Mouse (Mus musculus): ENCODE data around the gene Gm20388.
A peak's percentile ranks its signal among the peaks of the same experiment; 100 is the strongest.
"Not testable (repeated sequence)": the region's sequence is repeated elsewhere in the genome, so short reads cannot be mapped to it uniquely, and the experiment has no call there.

Gene Gm20388

GRCm38 (mm10) chr8:124163258-124163657 is 4252.6 kb downstream of the Gm20388 start:
- no peak for DNase-seq (ENCODE audit: low spot score in 2 of 2)

DNA sequence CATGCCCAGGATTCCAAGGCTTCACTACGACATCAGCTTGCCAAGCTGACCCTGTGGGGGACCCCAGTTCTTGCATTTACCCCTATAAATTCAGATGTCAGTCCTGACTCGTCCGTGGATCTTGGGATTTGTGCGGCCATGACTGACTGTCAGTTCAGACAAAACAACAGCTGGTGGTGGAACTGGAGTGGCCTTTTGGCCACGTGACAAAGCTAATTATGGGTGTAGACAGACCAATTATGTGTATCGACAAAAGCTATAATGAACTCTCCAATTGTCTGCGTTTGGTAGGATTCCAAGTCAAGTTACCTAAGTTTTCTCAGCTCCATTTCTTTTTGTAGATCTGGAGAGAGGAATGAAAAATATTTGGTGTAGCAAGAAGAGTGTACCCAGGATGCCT is 4259.1 kb downstream of the Gm20388 start:
- DNase-seq (ENCODE audit: low spot score in 2 of 2), result no peak

DNA sequence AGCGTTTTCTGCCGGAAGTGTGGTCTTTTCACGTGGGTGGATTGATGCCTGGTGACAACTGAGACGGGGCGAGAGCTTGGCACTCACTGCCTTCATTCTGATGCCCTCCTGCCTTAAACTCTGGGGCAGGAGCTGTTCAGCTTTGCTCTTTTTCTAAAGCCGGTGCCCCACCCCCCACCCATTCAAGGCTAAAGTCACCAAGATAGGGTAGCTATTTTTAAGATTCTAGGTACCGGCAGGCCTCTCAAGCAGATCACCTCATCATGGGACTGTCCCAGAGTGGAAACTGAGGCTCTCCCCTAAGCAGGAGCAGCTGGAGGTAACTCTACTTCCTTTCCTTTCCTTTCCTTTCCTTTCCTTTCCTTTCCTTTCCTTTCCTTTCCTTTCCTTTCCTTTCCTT is 4260.0 kb downstream of the Gm20388 start:
- no peak for DNase-seq (ENCODE audit: low spot score in 2 of 2)

DNA sequence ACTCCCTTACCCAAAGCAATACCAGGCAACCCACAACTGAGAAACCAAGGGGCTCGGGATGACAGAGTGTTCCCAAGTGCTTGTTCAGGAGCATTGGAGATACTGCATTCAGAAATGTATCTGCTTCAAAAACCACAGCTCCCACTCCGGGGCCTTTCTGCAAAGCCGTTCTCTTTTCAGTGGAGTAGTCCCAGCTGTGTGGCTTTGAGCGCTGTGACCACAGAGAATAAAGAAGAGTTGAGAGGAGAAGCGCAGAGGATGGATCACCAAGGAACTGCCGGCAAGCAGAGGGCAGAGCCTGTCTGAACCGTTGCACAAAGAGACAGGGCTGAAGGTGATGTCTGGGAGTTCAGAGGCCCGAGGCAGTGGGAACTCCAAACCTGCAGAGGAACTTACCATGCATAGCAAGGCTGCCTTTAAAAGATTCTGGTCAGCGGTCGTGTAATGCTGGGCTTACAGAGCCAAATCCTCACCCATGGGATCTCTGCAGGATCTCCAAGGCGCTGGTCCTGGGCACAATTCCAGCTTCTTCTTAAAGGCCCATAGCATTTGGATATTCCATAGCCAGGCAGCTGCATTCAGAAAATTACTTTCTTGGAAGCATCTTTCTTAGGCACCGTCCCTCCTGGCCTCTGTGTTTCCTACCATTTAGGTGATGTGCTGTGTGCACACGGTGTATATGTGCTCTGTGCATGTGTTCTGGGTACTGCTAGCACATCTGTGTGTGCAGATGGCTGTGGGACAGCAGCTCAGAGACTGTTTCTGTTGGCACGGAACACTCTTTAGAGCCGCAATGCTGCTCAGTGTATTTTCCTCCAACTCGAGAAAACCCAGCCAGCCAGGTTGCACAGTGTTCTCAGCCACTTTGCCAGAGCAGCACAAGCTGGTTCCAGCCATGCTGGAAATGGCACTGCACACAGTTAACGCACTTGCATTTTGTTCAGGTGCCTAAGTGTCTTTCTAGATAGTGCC is 4261.2 kb downstream of the Gm20388 start:
- DNase-seq (ENCODE audit: low spot score in 2 of 2), result peak; percentile 38 to 56

- DNase-seq (ENCODE audit: low spot score in 2 of 2), result no peak
Measured at GRCm38 (mm10) chr8:124173688-124174087, 4263.0 kb downstream of the Gm20388 start.

GRCm38 (mm10) chr8:124176133-124176532 is 4265.5 kb downstream of the Gm20388 start:
- DNase-seq (ENCODE audit: low spot score in 2 of 2), result no peak

DNA sequence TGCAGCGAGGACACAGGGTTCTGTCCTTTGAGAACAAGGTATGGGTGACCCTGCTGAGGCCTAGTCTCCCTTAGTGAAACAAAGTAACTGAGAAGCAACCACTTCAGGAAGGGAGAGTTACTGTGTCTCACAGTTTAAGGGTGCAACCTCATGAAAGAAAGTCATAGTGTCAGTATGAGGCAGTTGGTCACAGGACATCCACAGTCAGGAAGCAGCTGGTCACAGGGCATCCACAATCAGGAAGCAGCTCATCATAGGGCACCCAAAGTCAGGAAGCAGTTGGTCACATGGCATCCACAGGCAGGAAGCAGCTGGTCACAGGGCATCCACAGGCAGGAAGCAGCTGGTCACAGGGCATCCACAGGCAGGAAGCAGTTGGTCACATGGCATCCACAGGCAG is 4266.5 kb downstream of the Gm20388 start:
- DNase-seq (ENCODE audit: low spot score in 2 of 2), result not testable (repeated sequence)

GRCm38 (mm10) chr8:124180681-124181445 is 4270.2 kb downstream of the Gm20388 start:
- no peak for DNase-seq (ENCODE audit: low spot score in 2 of 2)

- no peak for DNase-seq (ENCODE audit: low spot score in 2 of 2)
Measured at GRCm38 (mm10) chr8:124181751-124182150, 4271.1 kb downstream of the Gm20388 start.

DNA sequence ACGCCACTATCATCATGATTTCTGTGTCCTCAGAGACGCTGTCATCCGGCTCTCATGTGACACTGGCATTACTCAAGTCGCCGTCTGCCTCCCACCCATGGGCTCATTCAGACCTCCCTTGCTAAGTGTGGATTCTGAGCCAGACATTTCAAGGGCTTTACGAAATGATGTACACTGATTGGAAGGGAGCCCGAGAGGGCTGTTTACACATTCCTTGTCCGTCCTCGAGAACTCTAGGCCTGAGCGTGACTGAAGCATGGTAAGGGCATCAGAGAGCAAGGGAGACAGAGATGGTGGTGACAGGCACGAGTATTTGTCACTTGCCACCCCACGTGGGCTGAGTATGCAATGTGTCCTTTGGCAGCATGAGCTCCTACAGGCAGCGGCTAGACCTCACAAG is 4271.6 kb downstream of the Gm20388 start:
- DNase-seq (ENCODE audit: low spot score in 2 of 2), result peak; percentile 54 to 74

DNA sequence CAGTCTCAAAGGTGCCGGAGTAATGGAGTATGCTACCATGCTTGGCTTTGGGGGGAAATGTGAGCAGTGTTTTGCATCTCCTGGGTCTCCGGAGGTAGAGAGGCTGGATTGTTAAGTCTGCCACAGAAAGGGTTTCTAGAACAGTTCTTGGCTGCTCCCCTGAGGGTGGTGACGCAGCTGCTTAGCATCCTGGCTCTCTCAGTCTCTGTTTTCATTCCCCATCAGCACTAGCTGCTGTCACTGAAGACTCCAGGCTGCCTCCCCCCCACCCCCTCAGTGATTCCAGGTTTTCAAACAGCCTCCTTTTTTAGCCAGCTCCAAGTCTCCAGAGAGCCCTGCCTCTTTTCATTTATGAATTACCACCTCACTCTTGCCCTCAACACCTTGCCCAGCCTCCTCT is 4273.4 kb downstream of the Gm20388 start:
- peak in 1 of 2 experiments; percentile 43 for DNase-seq (ENCODE audit: low spot score in 2 of 2)

DNA sequence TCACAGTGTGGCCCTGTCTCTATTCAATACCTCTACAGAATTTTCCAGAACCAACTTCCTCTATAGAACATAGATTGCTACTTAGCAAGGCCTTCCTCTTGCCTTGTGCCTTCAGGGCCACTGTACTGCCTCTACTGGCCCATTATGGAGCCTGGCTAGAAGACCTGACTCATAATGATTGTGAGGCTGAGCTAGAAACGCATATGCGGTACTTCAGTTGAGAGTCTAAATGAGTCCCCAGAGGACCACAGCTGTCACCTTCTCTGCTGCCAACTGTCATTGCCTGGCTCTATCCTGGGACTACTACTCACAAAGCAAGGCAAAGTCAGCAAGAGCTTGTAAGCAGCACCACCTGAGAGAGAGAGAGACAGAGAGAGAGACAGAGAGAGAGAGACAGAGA is 4273.9 kb downstream of the Gm20388 start:
- no peak for DNase-seq (ENCODE audit: low spot score in 2 of 2)

DNA sequence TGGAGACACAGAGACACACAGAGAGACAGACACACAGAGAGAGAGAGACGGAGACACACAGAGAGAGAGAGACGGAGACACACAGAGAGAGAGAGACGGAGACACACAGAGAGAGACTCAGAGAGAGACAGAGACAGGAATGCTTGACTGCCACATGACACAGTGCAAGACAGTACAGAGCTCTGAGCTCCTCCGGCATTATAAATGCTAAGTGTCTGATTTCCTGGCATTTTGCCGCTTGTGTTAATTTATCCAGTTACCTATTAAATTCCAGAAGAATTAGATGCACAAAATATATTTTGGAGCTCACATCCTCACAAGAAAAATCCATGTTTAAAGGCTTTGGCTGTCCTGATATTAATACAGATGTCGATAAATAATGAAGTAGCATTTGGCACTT is 4274.4 kb downstream of the Gm20388 start:
- DNase-seq (ENCODE audit: low spot score in 2 of 2), result no peak

DNA sequence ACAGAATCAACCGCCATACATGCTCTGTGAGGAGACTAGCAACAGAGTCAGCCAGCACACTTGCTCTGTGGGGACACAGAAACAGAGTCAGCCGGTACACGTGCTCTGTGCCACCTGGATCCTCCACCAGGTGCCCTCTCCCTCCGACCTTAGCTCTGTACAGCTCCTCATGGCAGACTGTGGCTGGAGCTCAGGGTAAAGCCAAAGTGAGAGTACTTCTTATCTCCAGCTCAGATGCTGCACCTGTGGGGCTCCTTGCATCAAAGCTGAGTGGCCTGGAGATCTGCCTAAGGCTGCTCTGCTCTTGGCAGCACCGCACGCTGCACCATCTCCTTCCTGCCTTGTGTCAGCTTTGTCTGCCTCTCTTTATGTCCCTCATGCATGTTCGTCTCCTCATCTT is 4279.7 kb downstream of the Gm20388 start:
- no peak for DNase-seq (ENCODE audit: low spot score in 2 of 2)

DNA sequence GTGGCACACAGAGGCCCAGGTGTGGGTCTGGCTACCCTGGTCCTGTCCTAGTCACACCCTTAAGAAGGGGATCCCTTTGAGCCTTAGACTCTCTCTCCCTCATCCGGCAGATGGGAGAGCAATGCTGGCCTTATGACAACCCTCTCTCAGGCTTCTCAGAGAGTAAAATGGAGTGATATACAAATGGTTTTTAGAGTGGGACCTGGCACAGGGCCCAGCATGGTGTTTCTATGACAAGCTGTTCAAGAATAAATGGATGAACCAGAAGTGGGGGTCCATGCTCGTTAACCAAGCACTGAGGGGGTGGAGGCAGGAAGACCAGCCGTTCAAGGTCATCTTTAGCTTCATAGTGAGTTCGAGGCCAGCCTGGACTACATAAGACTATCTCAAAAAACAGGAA is 4281.6 kb downstream of the Gm20388 start:
- DNase-seq (ENCODE audit: low spot score in 2 of 2), result no peak

GRCm38 (mm10) chr8:124192976-124193375 is 4282.3 kb downstream of the Gm20388 start:
- peak; percentile 81 to 84 for DNase-seq (ENCODE audit: low spot score in 2 of 2)

- DNase-seq (ENCODE audit: low spot score in 2 of 2), result no peak
Measured at GRCm38 (mm10) chr8:124193992-124194391, 4283.4 kb downstream of the Gm20388 start.

DNA sequence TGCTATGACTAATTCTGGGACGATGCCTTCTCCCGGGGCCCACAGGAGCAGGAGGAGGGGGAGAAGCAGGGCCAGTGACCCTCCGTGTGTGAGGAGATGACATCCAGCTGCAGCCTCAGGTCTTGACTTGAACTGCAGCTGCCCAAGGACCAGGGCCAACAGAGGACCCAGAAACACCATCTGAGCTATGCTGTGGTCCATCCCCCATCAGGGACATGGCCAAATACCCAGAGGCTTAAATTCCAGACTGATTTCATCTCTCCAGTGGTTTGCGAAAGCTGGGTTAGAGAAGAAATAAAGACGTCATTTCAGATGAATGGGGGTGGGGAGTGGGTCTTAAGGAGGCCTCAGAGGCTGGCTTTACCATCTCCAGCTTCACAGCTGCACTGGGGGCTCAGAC is 4285.6 kb downstream of the Gm20388 start:
- DNase-seq (ENCODE audit: low spot score in 2 of 2), result peak; percentile 64

DNA sequence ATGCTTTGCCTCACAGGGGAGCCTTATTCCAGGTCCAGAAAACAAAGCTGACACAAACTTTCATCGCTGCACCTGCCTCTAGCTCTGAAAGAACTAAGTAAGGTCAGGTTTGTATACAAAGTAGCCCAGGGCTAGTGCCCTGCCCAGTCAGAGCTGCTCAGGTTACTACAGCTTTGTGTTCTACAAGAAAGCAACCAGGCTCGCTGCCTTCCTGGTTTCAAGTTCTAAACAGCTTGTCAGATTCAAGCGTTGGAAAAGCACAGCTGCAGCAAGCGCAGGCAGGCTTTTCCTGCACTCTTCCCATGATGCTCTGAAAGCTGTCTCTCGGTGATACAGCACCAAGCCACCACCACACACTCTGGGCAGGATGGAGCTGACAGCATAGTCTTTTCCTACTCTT is 4286.2 kb downstream of the Gm20388 start:
- DNase-seq (ENCODE audit: low spot score in 2 of 2), result no peak

DNA sequence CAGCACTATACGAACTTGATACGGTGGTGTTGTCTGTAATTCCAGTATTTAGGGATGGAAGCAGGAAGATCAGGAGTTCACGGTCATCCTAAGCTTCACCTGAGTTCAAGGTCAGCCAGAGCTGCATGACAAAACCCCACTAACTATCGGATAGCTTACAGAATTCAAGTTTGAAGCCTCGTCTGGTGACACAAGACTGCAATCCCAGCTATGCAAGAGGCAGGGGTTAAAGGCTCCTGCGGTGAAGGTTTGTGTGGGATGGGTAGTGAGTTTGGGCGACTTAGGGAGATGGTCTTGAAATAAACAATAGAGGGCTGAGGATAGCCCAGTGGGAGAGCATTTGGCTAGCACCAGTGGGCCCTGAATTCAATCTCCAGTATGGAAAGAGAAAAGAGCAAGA is 4287.6 kb downstream of the Gm20388 start:
- no peak for DNase-seq (ENCODE audit: low spot score in 2 of 2)

- DNase-seq (ENCODE audit: low spot score in 2 of 2), result no peak
Measured at GRCm38 (mm10) chr8:124200400-124200799, 4289.8 kb downstream of the Gm20388 start.

DNA sequence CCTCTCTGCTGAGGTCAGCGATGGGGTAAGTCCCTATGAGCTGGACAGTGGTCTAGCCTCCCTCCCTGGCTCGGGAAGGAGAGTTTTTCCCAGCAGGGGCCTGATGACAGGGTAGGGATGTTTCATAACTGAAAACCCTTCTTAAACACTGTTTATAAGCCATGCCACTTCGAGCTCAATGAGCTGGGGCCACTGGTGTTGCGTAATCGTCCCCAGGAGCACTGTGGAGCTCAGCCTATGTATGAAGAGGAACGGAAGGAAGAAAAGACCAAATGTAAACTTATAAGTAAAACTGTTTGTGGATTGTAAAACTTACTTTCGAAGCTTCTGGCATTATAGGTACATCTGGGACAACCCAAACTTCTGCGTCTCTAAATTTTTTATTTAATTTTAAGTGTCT is 4291.1 kb downstream of the Gm20388 start:
- DNase-seq (ENCODE audit: low spot score in 2 of 2), result no peak

DNA sequence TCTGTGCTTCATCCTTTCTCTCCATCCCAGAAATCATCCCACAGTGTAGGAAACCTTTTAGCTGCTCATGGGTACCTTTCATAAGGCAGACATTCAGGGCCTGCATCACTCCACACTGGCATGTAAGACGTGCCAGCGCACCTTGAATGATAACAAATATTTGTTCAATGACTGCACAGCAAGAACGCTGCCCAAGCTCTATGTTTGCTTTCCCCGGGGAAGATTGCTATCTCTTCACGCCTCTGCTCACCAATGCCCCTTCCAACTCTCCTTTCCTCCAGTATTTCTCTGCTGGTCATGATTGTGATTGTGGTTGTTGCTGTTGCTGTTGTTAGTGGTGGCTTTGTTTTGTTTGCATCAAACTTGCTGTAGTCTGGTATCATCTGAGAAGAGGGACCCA is 4292.3 kb downstream of the Gm20388 start:
- no peak for DNase-seq (ENCODE audit: low spot score in 2 of 2)

Data from heart, adult 9 months (tissue).